Mouse (Mus musculus) C2C12 (cell line): ENCODE measurements around the gene Syt5.

Experiments
- CEBPB ChIP-seq: IDR thresholded peaks from one replicate; pipeline ENCODE4 v1.6.1; 2011; ENCODE audit warnings: low read depth, mild to moderate bottlenecking, control low read depth, moderate library complexity
- CTCF ChIP-seq: IDR thresholded peaks from one replicate; pipeline ENCODE4 v1.5.1; 2011; ENCODE audit not compliant: control insufficient read depth, insufficient read depth, insufficient read length
- MAX ChIP-seq: IDR thresholded peaks from one replicate; pipeline ENCODE4 v1.6.1; 2011; ENCODE audit warnings: mild to moderate bottlenecking, control low read depth
- MYOD1 ChIP-seq: IDR thresholded peaks from one replicate; pipeline ENCODE4 v1.6.1; 2011; ENCODE audit warnings: low read depth; ENCODE audit not compliant: control insufficient read depth, insufficient read length
- USF1 ChIP-seq: IDR thresholded peaks from one replicate; pipeline ENCODE4 v1.6.1; 2011; ENCODE audit warnings: low read depth, mild to moderate bottlenecking, control low read depth, moderate library complexity

- no peak for TF ChIP-seq MYOD1
- no peak for TF ChIP-seq CTCF
- no peak for TF ChIP-seq USF1
- TF ChIP-seq MAX = no peak
- TF ChIP-seq CEBPB = no peak
Observed at GRCm38 (mm10) chr7:4527302-4527689, 20.0 kb downstream of the Syt5 start.
